16 mouse cellular contexts compared by ENCODE assay signal in the genomic region with DNA sequence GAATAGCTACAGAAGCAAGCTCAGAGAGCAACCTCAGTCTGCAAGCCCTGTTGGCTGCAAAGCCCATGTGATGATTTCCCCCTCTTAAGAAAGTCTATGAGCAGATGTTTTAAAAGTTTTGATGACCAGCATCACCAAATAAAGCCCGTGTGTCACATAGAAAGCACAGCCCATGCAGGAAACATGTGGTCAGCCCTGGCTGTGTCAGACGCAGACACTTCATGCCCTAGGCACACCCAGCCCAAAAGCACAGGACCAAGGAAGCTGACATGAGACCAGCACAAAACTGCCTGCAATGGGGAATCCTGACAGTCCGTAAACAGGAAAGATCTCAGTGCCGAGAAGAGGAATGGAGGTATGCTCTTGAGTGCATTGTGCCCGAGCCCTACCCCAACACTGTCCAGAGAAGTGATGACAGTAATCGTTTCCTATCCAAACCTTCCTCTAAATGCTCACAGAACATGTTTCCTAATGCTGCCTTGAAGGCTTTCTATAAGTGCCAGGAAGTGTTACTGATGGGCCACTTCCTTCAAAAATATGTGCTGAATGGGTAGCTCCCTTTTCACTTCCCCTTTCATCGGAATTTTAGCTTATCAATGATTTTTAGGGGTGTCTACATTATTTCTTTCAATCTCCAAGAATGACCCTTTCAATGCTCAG.
DNase-seq lines count a peak whose midpoint lies in the region; ATAC-seq and TF ChIP-seq lines count a peak whose summit lies in the region.
"Had no signal": no experiment of that assay in that cellular context is flagged by ENCODE, and none has a peak within 500 bp of the region (broad histone marks: within the 10 kb centered on the region; RNA-seq: fewer than 3 reads in every experiment).

No protein-coding gene starts in this region.

- no peaks in the 10 kb centered on the region for H3K27me3 ChIP-seq in lung, embryonic 14.5 days (ENCODE audit: insufficient read depth, low read length)
- no peaks in the 10 kb centered on the region for H3K27me3 ChIP-seq in hindbrain, embryonic 16.5 days (replicated peaks; ENCODE audit: control insufficient read depth, insufficient read depth, low read length)
- H3K27me3 ChIP-seq: embryonic facial prominence, embryonic 15.5 days; hindbrain, embryonic 12.5 days; limb, embryonic 15.5 days had no signal

- H3K27ac ChIP-seq in lung, embryonic 14.5 days (ENCODE audit: low read depth) = no peak overlapping the region
- peak overlapping the region; percentile 97 for H3K27ac ChIP-seq in bone marrow macrophage, adult 2 months (ENCODE audit: insufficient read depth, low read depth, low read length)
- H3K27ac ChIP-seq in hindbrain, embryonic 16.5 days (ENCODE audit: low read depth, low read length) = no peak overlapping the region
- H3K27ac ChIP-seq: embryonic facial prominence, embryonic 15.5 days; gastrocnemius, adult 2 months; hindbrain, embryonic 12.5 days; limb, embryonic 15.5 days had no signal

- 39% methylated on average over 7 of the region's 7 CpGs for WGBS in lung, embryonic 14.5 days
- WGBS in lung, adult 2 months = 17% methylated on average over 7 of the region's 7 CpGs
- 84% methylated on average over 7 of the region's 7 CpGs for WGBS in hindbrain, embryonic 16.5 days

- no peaks in the 10 kb centered on the region for H3K36me3 ChIP-seq in lung, embryonic 14.5 days (ENCODE audit: insufficient read depth)
- H3K36me3 ChIP-seq in hindbrain, embryonic 16.5 days (ENCODE audit: control insufficient read depth, insufficient read depth, low read length) = no peaks in the 10 kb centered on the region
- H3K36me3 ChIP-seq: embryonic facial prominence, embryonic 15.5 days; hindbrain, embryonic 12.5 days; limb, embryonic 15.5 days had no signal

- H3K9me3 ChIP-seq in lung, embryonic 14.5 days (ENCODE audit: low read depth, low read length) = no peaks in the 10 kb centered on the region
- no peaks in the 10 kb centered on the region for H3K9me3 ChIP-seq in hindbrain, embryonic 16.5 days (ENCODE audit: control insufficient read depth, low read length)
- H3K9me3 ChIP-seq: embryonic facial prominence, embryonic 15.5 days; limb, embryonic 15.5 days had no signal

- no peak for ATAC-seq in lung, embryonic 14.5 days (ENCODE audit: insufficient read depth)
- ATAC-seq in hematopoietic stem cell, adult 5-6 weeks (replicated peaks in 1 of 2; ENCODE audit: insufficient read depth in 1 of 2, low FRiP score in 2 of 2, low TSS enrichment in 1 of 2, low read depth in 1 of 2, poor library complexity in 2 of 2, severe bottlenecking in 2 of 2) = peak; percentile 62 to 77
- peak; percentile 93 for ATAC-seq in megakaryocyte progenitor cell, adult 5-6 weeks (replicated peaks; ENCODE audit: poor library complexity)
- no peak for ATAC-seq in activated CD4-positive, CD25-positive, alpha-beta regulatory T cell, adult 4 months
- ATAC-seq in hindbrain, embryonic 16.5 days = no peak
- ATAC-seq: forebrain, embryonic 14.5 days; midbrain, embryonic 16.5 days had no signal

- H3K4me1 ChIP-seq in lung, embryonic 14.5 days (ENCODE audit: insufficient read depth) = no peaks in the 10 kb centered on the region
- no peaks in the 10 kb centered on the region for H3K4me1 ChIP-seq in lung, adult 2 months (ENCODE audit: control insufficient read depth, insufficient read depth, low read length)
- H3K4me1 ChIP-seq in bone marrow macrophage, adult 2 months (ENCODE audit: control insufficient read depth, insufficient read depth, low read length) = peaks cover 19% of the 10 kb centered on the region
- H3K4me1 ChIP-seq in hindbrain, embryonic 16.5 days (ENCODE audit: control insufficient read depth, insufficient read depth, low read depth, low read length) = no peaks in the 10 kb centered on the region
- H3K4me1 ChIP-seq: embryonic facial prominence, embryonic 15.5 days; limb, embryonic 15.5 days had no signal

- peak; percentile 7 for DNase-seq in lung, embryonic 14.5 days
- no peak for DNase-seq in lung, adult 2 months
- DNase-seq in ovary, postnatal 14 days (ENCODE audit: low spot score) = no peak
- DNase-seq: adrenal gland, adult 2 months; gastrocnemius, adult 2 months; kidney, adult 2 months had no signal

- H3K9ac ChIP-seq in lung, embryonic 14.5 days = no peak overlapping the region
- H3K9ac ChIP-seq in hindbrain, embryonic 16.5 days (ENCODE audit: low read depth, low read length) = no peak overlapping the region
- H3K9ac ChIP-seq: embryonic facial prominence, embryonic 15.5 days; hindbrain, embryonic 12.5 days; limb, embryonic 15.5 days had no signal

- no peak for TF ChIP-seq CTCF in lung, embryonic 14.5 days (IDR thresholded peaks at IDR 0.05; ENCODE audit: low read depth)
- TF ChIP-seq CTCF in lung, adult 2 months (IDR thresholded peaks at IDR 0.05; ENCODE audit: insufficient read depth, low read length) = no peak
- TF ChIP-seq CTCF in bone marrow macrophage, adult 2 months (IDR thresholded peaks at IDR 0.05; ENCODE audit: low read depth, low read length) = no peak

- H3K4me2 ChIP-seq in lung, embryonic 14.5 days = no peak overlapping the region
- H3K4me2 ChIP-seq in hindbrain, embryonic 16.5 days (ENCODE audit: low read length) = no peak overlapping the region
- H3K4me2 ChIP-seq: embryonic facial prominence, embryonic 15.5 days; hindbrain, embryonic 12.5 days; limb, embryonic 15.5 days had no signal

- no peak overlapping the region for H3K4me3 ChIP-seq in lung, embryonic 14.5 days (ENCODE audit: low read depth, low read length)
- H3K4me3 ChIP-seq in lung, adult 2 months (replicated peaks; ENCODE audit: extremely low read depth, low read depth, low read length) = no peak overlapping the region
- H3K4me3 ChIP-seq in bone marrow macrophage, adult 2 months (ENCODE audit: insufficient read depth, low read length) = peak overlapping the region; percentile 47
- no peak overlapping the region for H3K4me3 ChIP-seq in hindbrain, embryonic 16.5 days (ENCODE audit: low read length)
- H3K4me3 ChIP-seq: embryonic facial prominence, embryonic 15.5 days; gastrocnemius, adult 2 months; hindbrain, embryonic 12.5 days; limb, embryonic 15.5 days had no signal

- no peak for TF ChIP-seq POLR2A in lung, adult 2 months (IDR thresholded peaks at IDR 0.05; ENCODE audit: borderline replicate concordance, extremely low read depth, low read depth, low read length)
- no peak for TF ChIP-seq POLR2A in bone marrow macrophage, adult 2 months (IDR thresholded peaks at IDR 0.05; ENCODE audit: borderline replicate concordance, low read depth, low read length)

Comparison
In these comparisons a context has a peak if more than half of its experiments do, and no peak if none do; other contexts are left out.
1. ATAC-seq: peak in hematopoietic stem cell, adult 5-6 weeks (2 of 2) and megakaryocyte progenitor cell, adult 5-6 weeks (single experiment); none in lung, embryonic 14.5 days (single experiment), activated CD4-positive, CD25-positive, alpha-beta regulatory T cell, adult 4 months (single experiment) and hindbrain, embryonic 16.5 days (single experiment).